Mouse (Mus musculus): ENCODE measurements around the gene Gdpgp1.

DNA sequence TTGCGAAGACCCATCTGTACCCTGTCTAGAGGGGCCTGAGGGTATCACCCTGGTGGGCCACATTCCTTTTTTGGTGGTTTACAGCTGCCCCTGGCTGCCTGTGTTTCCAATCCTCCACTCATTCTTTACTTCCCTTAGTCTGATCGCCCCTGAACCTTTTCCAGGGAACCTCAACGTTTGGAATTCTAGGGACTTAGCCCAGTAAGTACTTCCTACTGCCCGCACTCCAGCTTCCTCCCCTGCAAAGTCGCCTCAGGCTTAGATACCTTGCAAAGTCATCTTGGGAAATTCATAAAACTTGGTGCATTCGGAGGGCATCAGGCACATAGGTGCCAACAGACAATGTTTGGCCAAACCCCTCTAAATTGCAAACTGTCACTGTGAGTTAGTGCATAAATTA, 33.4 kb upstream of the Gdpgp1 start:
- TF ChIP-seq EP300 (IDR thresholded peaks at IDR 0.05; ENCODE audit: low read depth in 1 of 2, low read length in 2 of 2), result no peak
- no peak for TF ChIP-seq CTCF (IDR thresholded peaks at IDR 0.05 in 2 of 3, conservative IDR thresholded peaks at IDR 0.05 in 1 of 3; ENCODE audit: control insufficient read depth in 1 of 3, insufficient read depth in 1 of 3, low read depth in 2 of 3, low read length in 3 of 3, poor library complexity in 1 of 3, severe bottlenecking in 1 of 3)
- no peak for TF ChIP-seq POLR2A (IDR thresholded peaks at IDR 0.05; ENCODE audit: control insufficient read depth in 1 of 2, insufficient read depth in 1 of 2, low read depth in 1 of 2, low read length in 2 of 2, poor library complexity in 1 of 2)
- TF ChIP-seq RCOR1 (IDR thresholded peaks at IDR 0.05; ENCODE audit: low read depth, low read length), result no peak
- no peak for TF ChIP-seq GABPA (IDR thresholded peaks at IDR 0.05; ENCODE audit: low read depth, low read length)
- no peak for TF ChIP-seq USF1 (IDR thresholded peaks at IDR 0.05; ENCODE audit: low read depth, low read length)
- TF ChIP-seq GATA1 (IDR thresholded peaks at IDR 0.05; ENCODE audit: low read depth, low read length), result no peak
- TF ChIP-seq ZC3H11A (IDR thresholded peaks at IDR 0.05; ENCODE audit: low read depth, low read length), result no peak
- TF ChIP-seq ZMIZ1 (IDR thresholded peaks at IDR 0.05; ENCODE audit: low read depth, low read length), result no peak

All from MEL (cell line).